Mouse (Mus musculus): Measurements from ENCODE around the gene 1700018F24Rik.
"Not testable (repeated sequence)": the region's sequence is repeated elsewhere in the genome, so short reads cannot be mapped to it uniquely, and the experiment has no call there.

1700018F24Rik gene

DNA sequence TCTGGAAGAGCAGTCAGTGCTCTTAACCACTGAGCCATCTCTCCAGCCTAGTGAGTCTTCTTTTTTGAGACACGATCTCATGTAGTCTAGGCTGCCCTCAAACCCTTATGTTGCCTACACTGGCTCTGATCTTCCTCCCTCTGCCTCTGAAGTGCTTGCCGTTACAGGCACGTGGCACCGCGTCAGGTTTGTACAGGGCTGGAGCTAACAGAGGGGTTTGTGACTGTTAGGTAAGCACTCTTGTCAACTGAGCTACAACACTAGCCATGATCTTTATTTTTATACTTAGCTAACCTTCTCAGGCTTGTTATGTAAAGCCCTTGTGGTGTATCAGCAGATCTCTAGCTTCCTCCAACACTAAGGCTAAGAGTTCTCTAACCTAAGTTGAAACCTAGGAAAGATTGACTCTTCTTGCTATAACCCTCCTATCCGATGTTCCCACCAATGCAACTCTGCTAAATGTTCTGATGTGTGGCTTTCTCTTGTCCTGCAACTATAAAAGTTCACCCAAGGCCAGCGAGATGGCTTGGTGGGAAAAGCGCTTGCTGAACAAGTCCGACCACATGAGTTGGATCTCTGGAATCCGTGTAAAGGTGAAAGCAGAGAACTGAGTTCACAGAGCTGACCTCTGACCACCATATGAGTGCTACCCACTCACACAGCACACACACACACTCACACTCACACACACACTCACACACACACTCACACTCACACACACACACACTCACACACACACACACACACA, 39.2 kb downstream of the 1700018F24Rik start:
- DNase-seq (ENCODE audit: low read depth), result no peak

DNA sequence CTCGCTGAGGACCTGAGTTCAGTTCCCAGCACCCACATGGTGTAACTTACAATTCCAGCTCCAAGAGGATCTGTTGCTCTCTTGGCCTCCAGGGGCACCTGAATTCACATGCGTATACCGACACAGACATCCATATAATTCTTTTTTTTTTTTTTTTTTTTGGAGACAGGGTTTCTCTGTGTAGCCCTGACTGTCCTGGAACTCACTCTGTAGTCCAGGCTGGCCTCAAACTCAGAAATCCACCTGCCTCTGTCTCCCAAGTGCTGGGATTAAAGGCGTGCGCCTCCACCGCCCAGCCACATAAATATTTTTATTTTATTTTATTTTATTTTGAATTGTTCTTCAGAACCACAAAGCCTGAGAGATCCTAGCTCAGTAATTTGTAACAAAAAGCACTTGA, 40.4 kb downstream of the 1700018F24Rik start:
- not testable (repeated sequence) for DNase-seq (ENCODE audit: low read depth)

DNA sequence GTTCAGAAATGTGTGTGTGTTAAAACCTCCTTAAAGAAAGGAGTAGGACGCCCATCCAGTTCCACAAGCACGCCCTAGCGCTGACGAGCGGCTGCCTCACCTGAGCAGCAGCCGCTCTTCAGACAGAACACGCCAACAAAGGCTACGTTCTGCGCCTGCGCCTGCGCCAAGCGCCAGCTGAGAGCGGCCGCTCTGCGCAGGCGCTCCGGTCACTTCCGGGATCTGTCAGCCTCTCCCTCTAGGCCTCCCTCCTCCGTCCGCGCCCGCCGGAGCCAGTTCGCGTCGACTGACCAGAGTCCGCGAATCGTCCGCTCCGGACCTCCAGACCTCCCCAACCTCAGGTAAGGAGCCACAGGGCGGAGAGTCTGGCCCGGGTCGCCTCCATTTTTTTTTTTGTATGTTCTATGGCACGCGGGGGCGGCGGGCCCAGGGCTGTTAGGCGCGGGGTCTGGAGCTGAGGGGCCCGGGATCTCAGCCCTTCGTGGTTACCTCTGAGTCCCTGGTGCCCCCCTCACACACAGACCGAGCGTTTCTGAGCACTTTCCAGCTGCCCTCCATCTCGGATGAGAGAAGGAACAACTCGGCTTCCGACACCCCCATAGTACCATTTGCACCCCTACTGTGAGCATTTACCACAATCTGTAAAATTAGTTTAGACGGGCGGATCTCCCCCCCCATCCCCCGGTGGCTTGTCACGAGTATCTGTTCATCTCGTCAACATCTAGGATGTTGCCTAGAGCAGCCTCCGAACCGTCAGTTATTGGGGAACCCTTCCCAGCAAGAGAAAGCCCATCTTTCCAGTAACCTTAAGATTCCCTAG, 41.1 kb downstream of the 1700018F24Rik start, which contains the start of the genes Arpc1a and Kpna7:
TSS of gene Arpc1a (plus strand) at position 199 of the 820 bp plus-strand sequence.
TSS of gene Kpna7 (minus strand) at position 399 of the 820 bp plus-strand sequence.
- DNase-seq (ENCODE audit: low read depth), result peak; percentile 87

DNA sequence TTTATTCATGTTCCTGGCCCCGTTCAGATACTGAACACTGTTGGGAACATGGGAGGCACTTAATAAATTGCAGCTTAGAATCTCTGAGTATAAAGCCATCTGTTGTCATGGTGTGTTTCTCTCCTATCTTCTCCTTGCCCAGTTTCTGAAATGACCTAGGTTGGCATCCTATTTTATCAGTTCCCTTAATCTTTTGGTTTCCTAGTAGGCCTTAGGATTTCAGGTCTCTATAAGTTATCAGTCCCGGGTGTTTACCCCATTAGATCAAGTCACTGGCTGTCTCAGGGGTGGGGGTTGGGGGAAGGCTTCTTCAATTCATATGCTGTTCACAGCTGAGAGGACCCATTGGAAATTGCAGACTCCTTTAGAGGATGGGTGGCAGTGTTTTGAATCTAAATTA, 42.0 kb downstream of the 1700018F24Rik start:
- no peak for DNase-seq (ENCODE audit: low read depth)

DNA sequence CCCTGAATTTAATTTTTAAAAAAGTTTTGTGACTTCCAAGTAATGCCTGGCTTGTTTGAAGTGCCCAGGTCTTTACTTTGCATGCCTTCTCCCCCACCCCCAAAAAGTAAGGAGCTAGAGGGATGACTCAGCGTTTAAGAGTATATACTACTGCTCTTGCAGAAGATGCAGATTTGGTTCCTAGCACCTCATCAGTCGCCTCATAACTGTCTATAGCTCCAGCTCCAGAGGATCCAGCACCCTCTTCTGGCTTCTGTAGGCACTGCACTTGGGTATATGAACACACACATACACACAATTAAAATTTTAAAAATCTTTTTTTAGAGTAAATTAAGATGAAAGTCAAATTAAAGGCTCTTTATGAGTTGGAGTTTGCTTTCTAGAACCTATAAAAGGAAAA, 45.4 kb downstream of the 1700018F24Rik start:
- no peak for DNase-seq (ENCODE audit: low read depth)

DNA sequence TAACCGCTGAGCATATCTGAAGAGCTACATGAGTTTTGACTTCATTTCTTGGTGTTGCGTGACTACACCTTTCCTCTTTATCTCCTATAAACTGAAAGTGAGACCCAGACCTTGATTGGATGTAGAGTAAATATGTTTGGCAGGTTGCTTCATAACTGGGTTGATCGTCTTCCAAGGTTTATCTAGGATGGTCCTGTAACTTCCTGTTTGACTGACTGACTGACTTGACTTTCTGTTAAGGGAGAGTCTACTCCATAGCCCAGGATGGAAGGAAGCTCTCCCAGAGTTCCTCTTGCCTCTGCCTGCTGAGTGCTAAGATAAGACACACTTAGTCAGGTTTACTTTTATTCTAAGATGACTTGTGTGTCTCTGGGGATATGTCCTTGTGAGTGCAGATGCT, 47.1 kb downstream of the 1700018F24Rik start:
- DNase-seq (ENCODE audit: low read depth), result no peak

All from c-Kit-positive CD71-negative TER-119-negative erythroid progenitor cells, embryonic 14.5 days (primary cell).